Mouse (Mus musculus): ENCODE data around the gene Ier5l. TPM values are rescaled to one million over a fixed set of nuclear protein-coding genes. Genes with fewer than 3 reads are reported as not detected.
A peak's percentile ranks its signal among the peaks of the same experiment; 100 is the strongest.

Gene Ier5l
- total RNA-seq, 4 experiments from 2014 or later, result 11.6 to 12.5 (median 12.4) TPM

DNA sequence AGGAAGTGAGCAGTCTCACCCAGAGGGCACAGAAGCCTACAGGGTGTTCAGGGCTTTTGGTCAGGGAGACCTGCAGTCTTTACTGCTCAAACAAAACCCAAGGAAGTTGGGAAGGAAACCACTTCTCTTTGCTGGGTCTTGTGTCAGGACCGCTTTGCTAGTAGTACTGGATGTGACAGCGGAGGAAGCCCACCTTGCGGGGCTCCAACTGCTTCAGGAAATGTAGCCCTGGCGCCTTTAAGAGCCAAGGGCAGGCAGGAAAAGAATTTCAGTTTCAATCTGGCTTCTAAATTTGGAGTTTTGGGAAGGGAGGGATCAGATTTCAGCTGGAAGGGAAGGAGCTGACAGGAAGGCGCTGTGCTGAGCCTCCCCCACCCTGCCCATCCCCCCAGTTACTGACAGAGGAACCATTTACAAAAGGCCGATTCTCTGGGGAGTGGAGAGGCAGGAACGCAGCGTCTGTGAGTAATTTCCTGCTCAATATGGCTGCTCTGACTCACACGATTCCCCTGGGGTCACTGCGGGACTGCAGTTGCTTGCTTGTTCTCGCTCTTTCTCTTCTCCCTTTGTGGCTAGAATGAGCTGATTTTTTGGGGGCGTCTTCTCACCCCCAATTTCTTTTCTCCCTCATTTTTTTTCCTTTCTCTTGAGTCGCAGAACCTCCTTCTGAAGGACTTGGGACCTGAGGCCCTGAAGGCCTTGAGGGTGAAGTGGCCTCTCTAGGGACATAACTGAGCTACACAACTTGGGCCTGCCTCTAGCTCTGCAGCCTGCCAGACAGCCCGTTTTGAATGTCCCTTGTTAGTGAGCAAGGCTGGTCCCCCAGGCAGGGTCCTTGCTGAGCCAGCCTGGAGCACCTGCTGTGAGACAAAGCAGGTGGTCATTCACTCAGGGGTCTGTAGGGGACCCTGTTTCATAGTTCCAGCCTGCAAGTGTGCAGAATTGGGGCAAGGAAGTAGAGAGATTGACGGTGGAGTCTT, 32.2 kb downstream of the Ier5l start:
- peak; percentile 65 to 80 for DNase-seq (ENCODE audit: low spot score in 2 of 2)

DNA sequence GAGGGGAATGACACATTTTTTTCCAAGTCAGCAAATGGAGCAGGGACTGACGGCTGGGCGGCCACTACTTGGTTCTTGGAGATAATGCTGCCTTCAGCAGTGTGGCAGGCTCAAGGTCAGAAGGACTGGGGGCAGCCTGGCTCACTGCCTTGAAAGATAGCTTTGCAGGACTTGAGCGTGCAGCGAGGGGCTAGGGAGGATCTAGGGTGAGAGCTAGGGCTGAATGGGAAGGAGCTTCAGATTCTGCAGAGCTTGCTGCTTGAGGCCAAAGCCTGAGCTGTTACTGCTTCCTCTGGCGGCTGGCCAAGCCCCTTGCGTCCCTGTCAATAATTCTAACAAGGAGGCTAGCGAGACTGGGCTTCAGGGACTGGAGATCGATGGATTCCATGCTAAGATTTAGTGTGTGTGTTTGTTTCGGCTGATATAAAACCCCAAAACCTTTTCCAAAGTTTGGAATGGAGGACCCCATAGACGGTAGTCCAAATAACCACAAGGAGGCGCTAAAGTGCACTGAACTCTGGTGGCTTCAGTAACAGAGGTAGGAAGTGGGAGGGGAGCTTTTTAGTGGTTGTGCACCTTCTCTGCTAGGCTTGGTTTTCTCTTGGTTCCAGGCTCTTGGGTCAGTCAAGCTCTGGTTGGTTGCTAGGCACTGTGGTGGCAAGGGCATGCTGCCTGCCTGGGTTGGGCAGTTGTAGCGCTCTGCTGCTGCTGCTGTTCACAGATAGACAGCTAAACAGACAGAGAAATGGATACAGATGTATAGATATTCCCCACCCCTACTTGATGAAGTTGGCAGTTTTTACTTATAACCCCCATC, 33.1 kb downstream of the Ier5l start:
- DNase-seq (ENCODE audit: low spot score in 2 of 2), result peak in 1 of 2 experiments; percentile 57

GRCm38 (mm10) chr2:30440211-30440700, 33.8 kb downstream of the Ier5l start:
- DNase-seq (ENCODE audit: low spot score in 2 of 2), result no peak

- no peak for DNase-seq (ENCODE audit: low spot score in 2 of 2)
Measured at GRCm38 (mm10) chr2:30439631-30440030, 34.4 kb downstream of the Ier5l start.

DNA sequence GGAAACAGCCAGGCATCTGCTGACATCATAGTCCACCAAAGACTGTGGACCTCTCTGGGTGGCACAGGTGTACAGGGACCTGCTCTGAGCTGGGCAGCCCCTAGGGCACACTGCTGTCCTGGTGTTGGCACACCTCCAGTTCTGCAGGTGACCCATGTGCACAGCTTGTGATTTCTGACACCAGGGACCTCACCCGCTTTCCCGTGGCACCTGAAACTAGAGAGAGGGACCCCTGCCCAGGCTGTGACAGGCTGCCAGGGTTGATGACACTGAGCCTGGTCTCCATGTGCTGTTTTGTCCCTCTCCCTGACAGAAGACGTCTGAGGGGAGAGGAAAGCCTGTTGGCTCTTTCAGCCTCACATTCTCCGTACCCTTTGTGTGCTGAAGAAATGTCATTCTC, 36.2 kb downstream of the Ier5l start:
- no peak for DNase-seq (ENCODE audit: low spot score in 2 of 2)

- no peak for DNase-seq (ENCODE audit: low spot score in 2 of 2)
Measured at GRCm38 (mm10) chr2:30436809-30437208, 37.2 kb downstream of the Ier5l start.

DNA sequence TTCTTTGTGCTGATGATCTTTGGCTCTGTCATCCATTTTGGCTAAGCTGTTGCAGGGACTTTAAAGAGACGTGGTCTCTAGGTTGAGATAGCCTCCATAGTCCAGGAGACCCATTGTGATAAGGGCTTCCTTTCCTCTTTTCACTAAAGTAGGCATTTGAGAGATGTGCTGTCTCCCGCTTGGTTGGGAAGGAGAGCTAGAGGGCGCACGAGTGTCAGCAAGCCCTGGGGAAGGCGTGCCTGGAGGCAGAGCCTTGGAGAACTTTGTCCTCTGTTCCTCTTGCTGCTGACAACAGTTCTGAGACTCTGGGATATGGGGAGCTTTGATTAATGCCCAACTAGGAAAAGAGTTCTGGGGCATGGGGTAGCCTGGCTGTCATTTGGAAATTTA, 37.9 kb downstream of the Ier5l start:
- no peak for DNase-seq (ENCODE audit: low spot score in 2 of 2)

DNA sequence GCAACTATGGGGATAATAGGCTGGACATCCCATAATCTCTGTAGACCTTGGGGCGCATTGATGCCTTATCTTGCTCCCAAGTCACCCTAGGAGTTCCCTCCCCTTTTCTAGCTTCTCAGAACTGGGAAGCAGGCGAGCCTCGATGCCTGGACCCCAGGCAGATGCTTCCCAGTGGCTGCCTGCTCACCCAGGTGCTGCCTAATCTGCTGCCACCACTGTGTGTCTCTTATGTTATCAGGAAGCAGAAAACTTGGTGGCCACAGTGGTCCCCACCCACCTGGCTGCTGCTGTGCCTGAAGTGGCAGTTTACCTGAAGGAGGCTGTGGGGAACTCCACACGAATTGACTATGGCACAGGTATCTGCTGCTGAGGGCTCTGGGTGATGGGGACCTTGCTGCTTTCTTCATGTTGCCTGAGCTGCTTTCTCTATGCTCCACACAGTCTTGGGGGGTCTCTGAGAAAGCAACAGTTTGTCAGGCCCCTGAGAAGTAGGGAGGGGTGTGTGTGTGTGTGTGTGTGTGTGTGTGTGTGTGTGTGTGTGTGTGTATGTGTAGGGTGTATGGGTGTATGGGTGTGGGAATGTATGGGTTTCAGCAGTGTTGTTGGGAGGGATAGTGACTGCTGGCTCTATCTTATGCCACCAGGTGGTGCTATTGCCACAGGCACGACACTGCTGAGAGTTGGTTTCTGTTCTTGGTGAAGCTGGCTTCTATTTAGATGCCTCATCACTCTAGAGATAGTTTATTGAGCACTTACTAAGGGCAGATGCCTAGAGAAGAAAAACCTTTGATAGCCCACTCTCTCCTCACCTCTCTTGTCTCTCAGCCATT, 38.5 kb downstream of the Ier5l start:
- DNase-seq (ENCODE audit: low spot score in 2 of 2), result peak in 1 of 2 experiments; percentile 76

GRCm38 (mm10) chr2:30429156-30429555, 44.9 kb downstream of the Ier5l start:
- DNase-seq (ENCODE audit: low spot score in 2 of 2), result no peak

Other genes with a start within 250 kb of the Ier5l start
- gene Lrrc8a, start 236.5 kb downstream of the Ier5l start, total RNA-seq (2022), result 10 to 100 TPM; 54.5 to 70.6 (median 60.3) TPM
- 10 to 100 TPM in 2 of 4 experiments, 1 to 10 TPM in 2; 6.7 to 11.6 (median 9.9) TPM for gene Gm28035, start 233.7 kb downstream of the Ier5l start, total RNA-seq (2022)
- 10 to 100 TPM; 19.3 to 33.3 (median 24.4) TPM for gene Phyhd1, start 208.0 kb downstream of the Ier5l start, total RNA-seq (2022)
- gene Gm28038, start 193.2 kb downstream of the Ier5l start, total RNA-seq (2022), result not detected
- gene Dolk, start 187.9 kb downstream of the Ier5l start, total RNA-seq (2022), result 10 to 100 TPM; 20.4 to 24.6 (median 23.6) TPM
- 10 to 100 TPM; 18.6 to 22.4 (median 20.6) TPM for gene Nup188, start 187.8 kb downstream of the Ier5l start, total RNA-seq (2022)
- 100 to 1,000 TPM; 230 to 295 (median 278) TPM for gene Sh3glb2, start 114.9 kb downstream of the Ier5l start, total RNA-seq (2022)
- gene Miga2, start 110.0 kb downstream of the Ier5l start, total RNA-seq (2022), result 100 to 1,000 TPM; 104 to 146 (median 121) TPM
- 10 to 100 TPM; 23.2 to 30.7 (median 25.1) TPM for gene Dolpp1, start 82.0 kb downstream of the Ier5l start, total RNA-seq (2022)
- 10 to 100 TPM; 48.9 to 59.3 (median 50.7) TPM for gene Crat, start 58.4 kb downstream of the Ier5l start, total RNA-seq (2022)
- gene Ptpa, start 58.2 kb downstream of the Ier5l start, total RNA-seq (2022), result 100 to 1,000 TPM; 165 to 175 (median 173) TPM
- gene Cstad, start 120.8 kb upstream of the Ier5l start, total RNA-seq (2022), result 10 to 100 TPM in 1 of 4 experiments, 1 to 10 TPM in 3; 3.4 to 11.0 (median 7.0) TPM

Measured in layer of hippocampus, adult 8-10 months (tissue).